Mouse (Mus musculus) urinary bladder, postnatal 36 days (tissue): Measurements from ENCODE around the gene St8sia1.
A peak's percentile ranks its signal among the peaks of the same experiment; 100 is the strongest.

Experiments used
- DNase-seq, 2 experiments: peaks; one replicate each; pipeline ENCODE4 v3.0.0; 2022; ENCODE audit warnings: low spot score in 2 of 2, mixed read lengths in 1 of 2

St8sia1 gene

DNA sequence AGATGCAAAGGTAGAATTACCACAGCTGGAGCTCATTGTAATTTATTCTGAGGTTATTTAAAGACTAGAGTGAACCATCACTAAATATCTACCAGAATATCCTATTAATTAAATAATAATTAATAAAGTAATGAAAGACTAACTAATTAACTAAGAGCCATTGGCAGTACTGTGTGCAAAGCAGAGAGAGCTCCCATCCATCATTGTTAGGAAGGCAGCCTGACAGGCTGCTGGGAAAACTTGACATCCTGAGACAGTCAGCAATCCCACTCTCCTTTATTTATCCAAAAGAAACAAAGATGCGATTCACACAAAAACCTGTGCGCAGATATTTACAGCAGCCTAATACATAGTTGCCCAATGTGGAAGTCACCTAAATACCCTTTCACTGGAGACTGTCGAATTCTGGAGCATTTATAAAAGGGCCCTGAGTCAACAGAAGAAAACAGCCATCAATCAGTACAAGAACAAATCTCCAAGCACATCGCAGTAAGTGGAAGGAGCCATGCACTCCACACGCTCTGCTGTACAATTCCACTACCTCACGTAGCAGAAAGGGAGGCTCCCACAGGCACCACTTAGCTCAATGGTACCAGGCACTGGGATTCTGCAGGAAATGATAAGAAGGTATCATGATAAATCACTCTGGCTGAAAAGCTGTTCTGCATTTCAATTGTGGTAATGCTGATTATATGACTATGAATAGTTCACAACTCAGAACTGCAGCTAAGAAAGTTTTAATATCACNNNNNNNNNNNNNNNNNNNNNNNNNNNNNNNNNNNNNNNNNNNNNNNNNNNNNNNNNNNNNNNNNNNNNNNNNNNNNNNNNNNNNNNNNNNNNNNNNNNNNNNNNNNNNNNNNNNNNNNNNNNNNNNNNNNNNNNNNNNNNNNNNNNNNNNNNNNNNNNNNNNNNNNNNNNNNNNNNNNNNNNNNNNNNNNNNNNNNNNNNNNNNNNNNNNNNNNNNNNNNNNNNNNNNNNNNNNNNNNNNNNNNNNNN is 15.7 kb upstream of the St8sia1 start:
- DNase-seq: no peak

DNA sequence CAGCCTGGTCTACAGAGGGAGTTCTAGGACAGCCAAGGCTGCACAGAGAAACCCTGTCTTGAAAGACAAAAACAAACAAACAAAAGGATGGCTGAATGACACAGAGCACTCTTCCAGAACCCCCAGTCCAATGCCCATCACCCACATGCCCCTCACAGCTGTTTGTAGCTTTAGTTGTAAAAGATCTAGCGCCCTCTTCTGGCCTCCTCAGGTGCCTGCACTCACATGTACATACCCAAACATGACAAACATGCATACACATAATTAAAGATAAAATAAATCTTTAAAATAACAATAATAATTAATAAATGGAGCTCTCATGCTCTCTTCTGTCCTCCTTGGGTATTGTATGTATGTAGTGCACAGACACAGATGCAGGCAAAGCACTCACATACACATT is 13.0 kb upstream of the St8sia1 start:
- DNase-seq: no peak

DNA sequence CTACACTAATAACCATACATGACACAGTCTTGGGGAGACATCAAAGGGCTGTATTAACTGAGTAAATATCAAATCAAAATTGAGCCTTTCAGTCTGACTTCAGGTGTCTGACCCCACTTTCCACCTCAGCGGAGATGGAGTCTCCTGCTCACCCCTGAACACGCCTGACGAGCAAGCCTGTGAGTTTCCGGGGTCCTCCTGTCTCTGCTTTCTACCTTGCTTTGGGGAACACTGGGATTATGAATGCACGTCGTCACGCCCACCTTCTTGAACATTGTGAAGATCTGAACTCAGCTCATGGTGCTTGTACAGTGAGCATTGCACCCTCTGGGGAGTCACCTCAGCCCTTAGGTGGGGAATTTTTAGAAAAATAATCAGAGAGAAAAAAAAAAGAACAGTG is 9.0 kb upstream of the St8sia1 start:
- DNase-seq: no peak

DNA sequence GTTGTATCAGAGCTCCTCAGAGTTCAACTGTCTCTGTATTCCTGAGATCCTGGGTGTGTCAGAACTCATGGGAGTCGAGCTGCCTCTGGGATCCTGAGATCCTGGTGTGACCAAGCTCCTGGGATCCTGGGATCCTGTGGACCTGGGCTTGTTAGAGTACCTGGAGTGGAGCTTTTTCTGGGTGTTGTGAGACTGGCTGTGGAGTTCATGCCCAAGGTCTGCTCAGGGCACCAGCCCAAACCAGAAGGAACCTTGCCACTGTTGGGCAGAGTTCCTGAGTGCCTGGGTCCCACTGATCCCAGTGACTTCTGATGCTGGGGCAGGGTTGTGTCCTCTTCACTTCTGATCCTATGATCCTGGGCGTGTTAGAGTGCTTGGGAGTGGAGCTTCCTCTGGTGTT is 8.0 kb upstream of the St8sia1 start:
- no peak for DNase-seq

DNA sequence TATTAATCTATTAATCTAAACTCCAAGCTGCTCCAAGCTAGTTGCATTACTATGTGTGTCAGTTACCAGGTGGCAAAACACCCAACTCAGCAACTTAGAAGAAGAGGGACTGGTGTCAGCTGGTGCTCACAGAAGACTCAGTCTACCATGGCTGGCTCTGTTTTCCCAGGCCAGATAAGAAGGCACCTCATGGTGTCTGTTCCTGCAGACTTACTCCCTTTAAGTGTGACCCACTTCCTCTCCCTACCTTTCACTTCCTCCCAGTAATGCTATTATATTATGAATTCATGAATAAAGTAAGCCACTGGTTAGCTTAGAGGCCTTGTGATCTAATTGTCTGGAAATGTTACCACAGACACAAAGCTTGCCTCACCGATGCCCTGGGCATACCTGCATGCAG is 3.2 kb upstream of the St8sia1 start:
- DNase-seq: no peak

DNA sequence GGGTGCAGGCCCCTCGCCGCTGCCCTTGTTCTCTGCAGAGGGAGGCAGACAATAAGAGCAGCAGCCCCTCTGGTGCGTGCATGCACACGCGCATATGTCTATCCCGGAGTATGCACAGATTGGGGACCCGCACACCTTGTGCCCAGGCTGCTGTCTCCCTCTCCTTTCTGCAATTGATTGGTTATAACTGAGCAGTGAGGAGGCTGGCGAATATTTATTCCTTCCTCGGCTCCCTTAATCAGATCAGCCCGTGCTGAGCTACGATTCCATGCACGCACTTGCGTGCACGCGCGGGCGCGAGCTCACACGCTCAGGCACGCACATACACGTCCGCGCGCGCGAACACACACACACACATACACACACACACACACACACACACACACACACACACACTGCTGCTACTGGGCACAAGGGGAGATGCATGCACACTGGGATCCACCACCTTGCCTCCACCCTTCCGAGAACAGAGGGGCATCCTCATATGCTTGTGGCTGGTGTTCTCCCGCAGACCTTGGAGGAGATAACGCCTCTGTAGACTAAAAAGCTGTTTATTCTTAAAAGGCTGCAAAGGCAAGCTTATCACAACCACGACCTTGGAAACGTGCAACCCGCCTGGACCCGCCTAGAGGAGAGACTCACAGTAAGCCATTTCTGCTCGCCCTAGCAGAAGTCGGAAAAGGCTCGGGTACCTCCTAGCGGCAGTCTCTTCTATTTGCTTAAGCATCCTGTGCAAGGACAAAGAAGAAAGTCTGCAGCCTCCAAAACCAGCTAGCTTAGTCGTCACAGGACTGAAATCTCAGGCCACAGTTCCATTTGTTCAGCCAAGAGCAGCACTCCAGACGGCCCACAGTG is 506 bp upstream of the St8sia1 start:
- peak; percentile 23 to 27 for DNase-seq

DNA sequence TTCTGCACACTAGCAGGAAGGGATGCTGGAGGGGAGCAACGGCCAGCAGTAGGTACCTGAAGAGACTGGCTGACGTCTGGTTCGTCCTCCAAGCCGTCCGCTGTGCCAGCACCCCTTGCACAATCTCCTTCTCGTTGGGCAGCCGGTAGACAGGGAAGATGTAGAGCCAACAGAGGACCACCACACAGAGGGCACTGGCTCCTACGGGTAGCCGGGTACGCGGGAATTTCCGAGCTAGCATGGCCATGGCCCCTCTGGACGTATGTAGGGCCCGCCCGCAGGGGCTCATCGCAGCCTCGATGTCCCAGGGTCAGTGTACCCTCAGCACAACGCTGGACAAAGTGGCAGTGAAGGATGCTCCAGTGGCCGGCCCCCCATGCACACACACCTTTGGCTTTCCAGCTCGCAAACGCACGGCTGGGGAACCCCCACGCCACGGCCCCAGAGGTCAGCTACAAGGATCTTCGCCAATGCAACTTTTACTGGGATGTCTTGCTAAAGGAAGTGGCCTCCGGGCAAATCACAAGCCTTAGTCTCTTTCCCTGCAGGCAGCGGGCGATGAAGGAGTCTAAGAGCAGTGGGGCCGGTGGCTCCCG is 674 bp downstream of the St8sia1 start:
- no peak for DNase-seq

DNA sequence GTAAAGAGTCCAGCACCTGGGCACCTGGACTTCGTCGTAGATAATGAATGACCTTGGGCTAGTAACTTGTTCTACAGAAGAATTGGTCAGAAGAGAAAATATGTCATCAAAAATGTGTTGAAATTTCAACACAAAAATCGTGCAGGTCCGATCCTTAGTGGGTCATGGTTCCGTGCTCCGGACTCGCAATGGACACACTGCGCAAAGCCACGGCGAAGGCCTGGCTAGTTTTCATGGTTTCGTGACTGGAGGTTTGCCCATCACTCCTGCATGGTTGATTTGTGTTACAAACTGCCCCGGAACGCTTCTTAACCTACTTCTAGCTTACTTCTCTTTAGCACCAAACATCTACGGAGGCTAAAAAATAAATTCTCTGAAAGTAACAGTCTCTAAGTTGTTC is 1.4 kb downstream of the St8sia1 start:
- no peak for DNase-seq

DNA sequence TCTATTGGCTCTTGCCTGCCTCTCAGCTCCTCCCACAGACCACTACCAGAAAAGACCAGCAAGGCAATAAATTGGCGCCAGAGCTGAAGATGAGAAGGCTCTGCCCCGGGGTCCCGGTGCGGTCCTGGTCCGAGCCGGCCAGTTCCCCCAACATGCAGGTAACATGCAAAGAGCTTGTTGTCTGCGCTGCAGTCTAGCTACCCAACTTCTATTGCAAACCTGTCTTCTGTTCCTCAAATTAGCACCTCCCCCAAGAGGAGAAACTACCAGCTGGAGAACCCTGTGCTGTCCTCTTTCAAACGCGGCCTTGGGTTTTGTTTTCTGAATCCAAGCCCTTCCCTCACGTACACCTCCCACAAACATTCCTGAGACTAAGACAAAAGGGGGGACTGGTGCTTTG is 1.8 kb downstream of the St8sia1 start:
- no peak for DNase-seq

DNA sequence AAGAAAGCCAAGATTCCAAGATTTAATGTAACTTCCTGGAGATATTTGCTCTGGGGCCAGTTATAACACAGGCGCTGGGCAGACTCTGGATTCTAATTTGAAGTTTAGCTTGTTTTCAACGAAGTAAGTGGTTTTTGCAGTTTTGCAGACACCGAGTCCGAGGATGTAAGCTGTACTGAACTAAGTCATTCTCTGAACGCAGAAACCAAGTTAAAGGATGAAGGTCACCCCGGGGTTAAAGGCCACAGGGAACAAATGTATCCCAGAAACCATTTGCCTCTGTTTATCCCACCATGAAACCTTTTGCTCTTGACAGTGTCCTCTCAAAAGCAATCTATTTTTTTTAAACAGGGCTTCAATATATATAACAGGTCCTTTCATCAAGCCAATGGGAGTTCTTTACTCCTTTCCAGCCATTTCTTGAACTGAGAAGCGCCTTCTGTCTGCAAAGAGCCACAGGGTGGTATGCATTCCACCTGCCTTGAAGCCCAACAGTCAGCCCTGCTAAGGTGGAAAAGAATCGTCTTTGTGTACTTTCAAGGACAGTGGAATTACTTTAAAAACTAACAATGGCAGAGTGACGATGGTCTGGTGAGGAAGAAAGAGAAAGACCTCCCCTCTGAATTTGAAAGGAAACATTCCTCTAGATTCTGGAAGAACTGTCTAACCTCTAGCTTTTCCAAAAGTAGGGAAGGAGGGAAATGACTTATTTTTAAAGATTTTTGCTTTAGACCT is 2.4 kb downstream of the St8sia1 start:
- DNase-seq: no peak

DNA sequence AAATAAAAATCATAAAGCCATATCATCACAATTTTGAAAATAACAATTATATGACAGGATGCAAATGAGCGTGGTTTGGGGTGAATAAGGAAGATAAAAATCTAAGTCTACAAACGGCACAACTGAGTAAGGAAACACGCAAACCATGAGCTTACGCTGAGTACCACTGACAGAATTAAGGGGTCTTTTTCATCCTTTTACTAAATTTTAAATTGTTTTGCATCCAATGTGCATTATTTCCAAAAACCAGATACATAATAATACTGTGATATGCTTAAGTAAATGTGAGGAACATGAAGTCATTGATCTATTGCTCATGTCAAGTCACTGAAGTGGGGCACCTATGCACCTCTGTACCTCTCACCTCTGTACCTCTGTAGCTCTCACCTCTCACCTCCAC is 7.7 kb downstream of the St8sia1 start:
- no peak for DNase-seq

DNA sequence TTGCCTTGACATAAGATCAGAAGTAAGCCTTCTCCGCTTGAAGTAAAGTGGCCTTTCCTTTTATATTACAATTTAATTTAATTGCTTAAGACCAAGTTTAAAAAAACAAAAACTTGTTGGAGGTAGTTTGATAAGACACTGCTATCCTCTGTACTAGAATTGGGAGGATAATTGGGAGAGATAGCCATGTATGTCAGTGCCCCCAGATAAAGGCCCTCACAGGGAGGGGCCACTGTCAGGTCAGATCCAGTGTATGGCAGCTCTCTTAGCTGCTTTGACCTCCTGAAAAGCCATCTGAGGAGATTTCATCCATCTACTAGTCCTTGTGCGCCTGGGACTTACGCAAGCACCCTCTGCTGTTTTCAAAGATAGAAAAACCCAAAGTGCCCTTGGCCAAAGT is 9.0 kb downstream of the St8sia1 start:
- DNase-seq: no peak

DNA sequence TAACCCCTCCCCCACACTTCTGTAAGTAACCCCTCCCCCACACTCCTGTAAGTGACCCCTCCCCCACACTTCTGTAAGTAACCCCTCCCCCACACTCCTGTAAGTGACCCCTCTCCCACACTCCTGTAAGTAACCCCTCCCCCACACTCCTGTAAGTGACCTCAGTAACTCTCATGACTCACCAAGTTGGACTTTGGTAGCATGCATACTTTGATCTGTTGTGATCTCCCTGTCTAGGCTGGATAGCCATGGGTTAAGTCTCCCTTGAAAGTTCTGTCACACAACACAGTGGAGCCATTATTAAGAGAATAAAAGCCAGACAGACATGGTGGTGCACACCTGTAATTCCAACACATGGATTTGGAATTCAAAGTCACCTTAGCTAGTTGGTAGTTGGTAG is 11.1 kb downstream of the St8sia1 start:
- no peak for DNase-seq

DNA sequence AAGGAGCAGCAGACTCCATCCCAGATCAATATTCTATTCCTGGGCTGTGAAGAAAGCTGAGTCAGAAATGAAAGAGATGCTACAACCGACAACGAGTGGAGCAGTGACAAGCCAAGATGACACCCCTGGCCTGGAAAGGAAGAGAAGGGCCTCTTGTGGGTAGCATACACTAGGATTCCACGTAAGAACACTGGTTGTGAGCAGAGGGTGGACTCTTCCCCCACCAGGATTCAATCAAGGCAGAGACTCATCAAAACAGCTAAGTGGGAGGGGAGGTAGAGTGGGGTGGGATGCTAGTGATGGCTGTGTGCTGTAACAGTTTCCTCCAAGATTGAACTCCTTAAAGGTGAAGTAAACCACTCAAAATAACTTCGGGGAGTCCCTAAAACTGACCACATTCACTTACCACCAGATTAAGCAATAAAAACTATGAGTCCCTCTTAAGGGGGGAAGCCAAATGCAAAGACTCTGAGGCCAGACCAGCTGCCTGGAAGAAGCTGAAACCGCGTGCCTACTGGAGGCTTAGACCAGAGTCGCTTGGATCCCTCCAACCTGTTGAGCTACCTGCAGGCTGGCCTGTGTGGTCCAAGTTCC is 11.8 kb downstream of the St8sia1 start:
- DNase-seq: no peak

DNA sequence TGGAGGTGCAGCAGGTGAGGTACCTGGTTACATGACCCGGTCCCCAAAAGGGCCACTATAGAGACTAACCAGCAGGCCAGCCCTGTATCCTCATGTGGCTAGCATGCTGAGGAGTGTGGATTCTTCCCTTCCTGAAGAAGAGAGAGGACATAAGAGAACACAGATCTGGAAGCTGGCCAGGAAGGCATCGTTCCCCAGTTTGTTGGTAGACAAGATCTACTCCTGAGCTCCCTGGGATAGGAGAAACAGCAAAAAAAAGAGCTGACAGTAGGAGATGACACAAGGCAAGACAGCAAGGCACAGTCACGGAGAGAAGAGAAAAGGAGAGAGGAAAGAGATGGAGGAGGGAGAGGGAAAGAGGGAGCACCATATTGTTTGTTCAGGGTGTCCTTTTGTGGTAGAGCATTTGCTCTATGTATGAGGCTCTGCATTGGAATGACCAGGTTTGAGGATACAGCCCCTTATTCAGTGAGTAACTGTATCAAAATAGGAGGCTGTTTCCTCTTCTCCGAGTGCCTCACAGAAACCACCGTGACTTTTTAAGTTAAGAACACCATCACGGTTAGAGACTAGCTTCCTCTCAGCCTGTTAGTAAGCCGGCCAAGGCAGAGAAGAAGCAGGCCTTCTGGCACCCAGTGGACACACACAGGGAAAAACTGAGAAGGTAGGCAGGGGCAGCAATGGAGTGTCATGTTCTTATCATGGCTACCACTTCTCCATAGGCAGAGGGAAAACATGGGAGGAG is 12.5 kb downstream of the St8sia1 start:
- no peak for DNase-seq

DNA sequence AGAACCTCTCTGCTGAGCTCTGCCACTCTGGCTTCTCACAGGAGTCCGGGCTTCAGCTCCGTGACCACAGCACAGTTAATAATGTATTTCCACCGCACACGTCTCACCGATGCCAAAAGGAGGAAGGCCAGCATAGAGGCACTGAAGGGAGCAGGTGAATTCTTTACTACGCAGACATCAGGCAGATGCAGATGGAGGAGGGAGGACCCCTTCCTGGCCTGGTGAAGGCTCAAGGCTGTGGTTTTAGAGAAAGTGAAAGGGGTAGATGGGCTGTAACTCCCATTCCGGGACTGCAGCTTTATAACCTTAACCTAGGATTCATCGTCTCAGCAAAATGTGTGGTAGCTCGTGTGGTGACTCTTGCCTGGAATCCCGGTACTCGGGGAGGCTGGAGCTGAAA is 13.9 kb downstream of the St8sia1 start:
- DNase-seq: no peak

DNA sequence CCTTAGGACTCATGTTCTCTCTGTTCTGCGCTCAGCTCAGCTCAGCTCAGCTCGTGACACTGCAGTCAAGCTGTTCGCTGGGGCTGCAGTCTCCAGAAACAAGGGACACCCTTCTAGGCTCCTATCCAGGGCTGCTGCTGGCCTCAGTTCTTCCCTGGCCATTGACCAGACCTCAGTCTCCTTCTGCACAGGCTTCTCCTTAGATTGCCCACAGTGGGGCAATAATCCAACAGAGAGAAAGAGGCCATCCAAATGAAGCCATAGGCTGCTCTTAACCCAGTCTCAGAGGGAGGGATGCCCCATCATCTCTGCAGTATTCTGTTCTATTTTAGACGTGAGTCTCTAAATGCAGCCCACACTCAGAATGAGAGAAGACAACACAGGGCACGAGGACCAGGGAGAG is 15.3 kb downstream of the St8sia1 start:
- DNase-seq: peak in 1 of 2 experiments; percentile 12

DNA sequence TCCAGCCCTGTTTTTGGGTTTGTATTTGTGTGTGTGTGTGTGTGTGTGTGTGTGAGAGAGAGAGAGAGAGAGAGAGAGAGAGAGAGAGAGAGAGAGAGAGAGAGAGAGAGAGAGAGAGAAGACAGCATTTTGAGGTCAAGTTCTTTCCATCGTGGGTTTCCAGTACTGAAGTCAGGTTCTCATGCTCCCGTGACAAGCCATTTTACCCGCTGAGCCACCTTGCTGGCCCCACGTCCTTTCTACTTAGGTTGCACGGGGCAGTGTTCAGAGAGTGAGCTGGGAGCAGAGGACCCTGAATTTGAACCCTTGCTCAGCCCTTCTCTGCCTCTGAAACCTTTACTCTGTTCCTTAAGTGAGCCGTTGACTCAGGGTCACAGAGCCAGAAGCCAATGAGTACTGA is 17.2 kb downstream of the St8sia1 start:
- no peak for DNase-seq

DNA sequence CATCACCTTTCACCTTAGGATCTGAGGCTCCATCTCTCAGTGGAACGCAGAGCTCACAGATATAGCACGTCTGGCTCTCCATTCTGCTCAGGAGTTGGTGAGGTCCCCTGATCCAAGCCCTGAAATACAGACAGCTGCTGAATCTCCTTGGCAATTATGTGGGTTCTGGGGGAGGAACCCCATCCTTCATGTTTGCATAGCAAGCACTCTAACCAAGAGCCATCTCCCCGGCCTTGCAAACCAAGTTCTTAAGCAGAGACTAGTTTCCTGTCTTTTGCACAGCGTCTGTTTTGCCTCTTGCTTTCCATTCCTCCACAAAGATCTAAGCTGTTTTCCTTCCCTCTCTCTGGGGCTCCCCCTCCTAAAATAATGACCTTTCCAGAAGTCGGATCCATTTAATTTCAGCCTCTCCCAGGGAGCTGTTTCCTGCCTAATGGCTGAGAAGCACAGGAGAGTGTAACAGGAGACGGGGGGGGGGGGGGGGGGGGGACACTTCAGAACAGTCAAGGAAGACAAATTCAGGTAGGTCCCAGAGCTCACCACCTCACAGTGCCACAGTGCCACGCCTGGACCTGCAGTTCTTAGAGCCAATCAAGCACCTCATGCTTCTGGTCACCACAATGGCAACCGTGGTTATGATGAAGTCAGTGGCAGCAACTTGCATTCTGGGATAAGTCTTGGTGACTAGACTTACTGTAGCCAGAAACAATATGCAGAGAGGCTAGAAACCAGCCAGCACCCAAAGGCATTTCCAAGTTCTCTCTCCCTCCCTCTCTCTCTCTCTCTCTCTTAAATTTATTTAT is 18.0 kb downstream of the St8sia1 start:
- DNase-seq: no peak

DNA sequence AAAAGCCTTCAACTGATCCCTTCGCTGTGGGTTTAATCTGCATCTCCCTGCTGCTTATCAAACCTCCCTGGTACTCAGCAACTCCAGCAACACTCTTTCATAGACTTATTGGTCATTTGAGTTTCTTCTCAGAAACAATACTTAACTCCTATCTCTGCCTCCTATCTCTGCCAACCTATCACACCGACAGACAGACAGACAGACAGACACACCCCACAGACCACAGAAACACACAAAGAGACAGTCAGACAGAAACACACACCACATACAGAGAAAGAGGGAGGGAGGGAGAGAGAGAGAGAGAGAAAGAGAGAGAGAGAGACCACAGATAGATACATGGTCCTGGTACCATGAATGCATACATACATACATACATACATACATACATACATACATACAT is 18.8 kb downstream of the St8sia1 start:
- DNase-seq: no peak
